Mouse (Mus musculus) CD4-positive, CD25-positive, alpha-beta regulatory T cell, adult 4 months (primary cell): ENCODE measurements around the gene Duxbl2. TPM values are rescaled to one million over a fixed set of nuclear protein-coding genes. Genes with fewer than 3 reads are reported as not detected.
"Not testable (repeated sequence)": the region's sequence is repeated elsewhere in the genome, so short reads cannot be mapped to it uniquely, and the experiment has no call there.

Source experiments
- ATAC-seq: one replicate; pipeline ENCODE4 v1.8.0; 2017
- polyA plus RNA-seq, 2 experiments: library from polyadenylated mRNA; unstranded; fragments of 100-300 nt; shearing (Covaris generic); gene quantifications; one replicate each; pipeline ENCODE4 v1.2.1; 2017

Duxbl2 gene
- not detected for polyA plus RNA-seq

- not testable (repeated sequence) for ATAC-seq
These were observed at the start of gene Duxbl2 for GRCm38 (mm10) chr14:26118150-26118549. Duxbl2 (plus strand) TSS chr14:26118349.

GRCm38 (mm10) chr14:26076620-26077390, 41.3 kb upstream of the Duxbl2 start:
- ATAC-seq: not testable (repeated sequence)

- not testable (repeated sequence) for ATAC-seq
These were observed 36.9 kb upstream of the Duxbl2 start, which contains the start of gene Cphx2 for GRCm38 (mm10) chr14:26081216-26081615. Cphx2 (plus strand) TSS chr14:26081516.

- ATAC-seq: not testable (repeated sequence)
These were observed 36.2 kb upstream of the Duxbl2 start, which contains the start of gene Cphx3 for GRCm38 (mm10) chr14:26081997-26082396. Cphx3 (plus strand) TSS chr14:26082297.

GRCm38 (mm10) chr14:26097622-26098021, 20.5 kb upstream of the Duxbl2 start:
- ATAC-seq: not testable (repeated sequence)

- ATAC-seq: not testable (repeated sequence)
These were observed 426 bp downstream of the Duxbl2 start for GRCm38 (mm10) chr14:26118550-26119000.

GRCm38 (mm10) chr14:26119095-26119494, 946 bp downstream of the Duxbl2 start:
- ATAC-seq: not testable (repeated sequence)

- not testable (repeated sequence) for ATAC-seq
These were observed 28.9 kb downstream of the Duxbl2 start for GRCm38 (mm10) chr14:26147095-26147494.

- not testable (repeated sequence) for ATAC-seq
These were observed 37.9 kb downstream of the Duxbl2 start for GRCm38 (mm10) chr14:26156032-26156431.

GRCm38 (mm10) chr14:26161156-26161555, 43.0 kb downstream of the Duxbl2 start:
- not testable (repeated sequence) for ATAC-seq

GRCm38 (mm10) chr14:26162423-26162822, 44.3 kb downstream of the Duxbl2 start:
- not testable (repeated sequence) for ATAC-seq

GRCm38 (mm10) chr14:26165266-26165665, 47.1 kb downstream of the Duxbl2 start:
- ATAC-seq: peak; percentile 57

- ATAC-seq: not testable (repeated sequence)
These were observed 55.8 kb downstream of the Duxbl2 start for GRCm38 (mm10) chr14:26173955-26174354.

GRCm38 (mm10) chr14:26175028-26175427, 56.9 kb downstream of the Duxbl2 start:
- not testable (repeated sequence) for ATAC-seq

Other genes with a start within 250 kb of the Duxbl2 start
- not detected for gene Plac9a, start 215.2 kb upstream of the Duxbl2 start, polyA plus RNA-seq
- gene Tmem254a, start 190.7 kb upstream of the Duxbl2 start, polyA plus RNA-seq: 1 to 10 TPM; 5.5 to 6.8 TPM
- not detected for gene Cphx1, start 180.0 kb upstream of the Duxbl2 start, polyA plus RNA-seq
- gene Duxbl1, start 139.8 kb upstream of the Duxbl2 start, polyA plus RNA-seq: not detected
- not detected for gene Gm9780, start 75.6 kb upstream of the Duxbl2 start, polyA plus RNA-seq
- 100 to 1,000 TPM in 1 of 2 experiments, 10 to 100 TPM in 1; 97.0 to 118 TPM for gene Tmem254c, start 51.0 kb upstream of the Duxbl2 start, polyA plus RNA-seq
- gene Cphx2, start 36.8 kb upstream of the Duxbl2 start, polyA plus RNA-seq: not detected
- gene Cphx3, start 36.1 kb upstream of the Duxbl2 start, polyA plus RNA-seq: not detected
- gene Plac9b, start 64.1 kb downstream of the Duxbl2 start, polyA plus RNA-seq: not detected
- gene Tmem254b, start 88.7 kb downstream of the Duxbl2 start, polyA plus RNA-seq: 10 to 100 TPM; 25.9 to 46.5 TPM
- not detected for gene Duxbl3, start 139.6 kb downstream of the Duxbl2 start, polyA plus RNA-seq